Mouse (Mus musculus) stomach, postnatal 0 days (tissue): ENCODE measurements around the gene Eef2. TPM values are rescaled to one million over a fixed set of nuclear protein-coding genes. Genes with fewer than 3 reads are reported as not detected.
"Not testable (repeated sequence)": the region's sequence is repeated elsewhere in the genome, so short reads cannot be mapped to it uniquely, and the experiment has no call there.

Source experiments
- ATAC-seq: fragments of 200-750 bp; cut with Nextera tagmentation; 2 replicates; pipeline ENCODE4 v1.8.0; 2017; ENCODE audit not compliant: low FRiP score, low TSS enrichment
- DNase-seq: peaks from one replicate; pipeline ENCODE4 v3.0.0-alpha.2; 2016; ENCODE audit warnings: low spot score
- H3K27ac ChIP-seq: fragments of 300-500 bp; sonication (generic); replicated peaks from 2 replicates; pipeline ENCODE4 v1.5.1; 2014; ENCODE audit warnings: mild to moderate bottlenecking, control low read depth
- H3K27me3 ChIP-seq: fragments of 300-500 bp; sonication (generic); 2 replicates; pipeline ENCODE4 v1.6.1; 2014; ENCODE audit warnings: low read length; ENCODE audit not compliant: control insufficient read depth, insufficient read depth
- H3K36me3 ChIP-seq: fragments of 300-500 bp; sonication (generic); 2 replicates; pipeline ENCODE4 v1.6.1; 2014; ENCODE audit warnings: low read length, mixed read lengths; ENCODE audit not compliant: control insufficient read depth, insufficient read depth
- H3K4me1 ChIP-seq: fragments of 300-500 bp; sonication (generic); replicated peaks from 2 replicates; pipeline ENCODE4 v1.6.1; 2014; ENCODE audit warnings: antibody characterized with exemption; ENCODE audit not compliant: control insufficient read depth, insufficient read depth
- H3K4me2 ChIP-seq: fragments of 300-500 bp; sonication (generic); replicated peaks from 2 replicates; pipeline ENCODE4 v1.6.1; 2014; ENCODE audit warnings: low read depth, mild to moderate bottlenecking, control low read depth, moderate library complexity
- H3K4me3 ChIP-seq: fragments of 300-500 bp; sonication (generic); 2 replicates; pipeline ENCODE4 v1.5.1; 2014; ENCODE audit warnings: low read depth, low read length, control low read depth
- H3K9ac ChIP-seq: fragments of 300-500 bp; sonication (generic); 2 replicates; pipeline ENCODE4 v1.6.1; 2014; ENCODE audit warnings: mild to moderate bottlenecking, low read length, control low read depth, mixed read lengths
- H3K9me3 ChIP-seq: fragments of 300-500 bp; sonication (generic); 2 replicates; pipeline ENCODE4 v1.6.1; 2016; ENCODE audit warnings: low read length; ENCODE audit not compliant: control insufficient read depth
- CTCF ChIP-seq: IDR thresholded peaks from 2 replicates; pipeline ENCODE4 v1.5.1; 2016; ENCODE audit warnings: antibody characterized with exemption, low read depth, mild to moderate bottlenecking, moderate library complexity
- EP300 ChIP-seq: optimal IDR thresholded peaks from 2 replicates; pipeline ENCODE3; 2016; ENCODE audit warnings: antibody characterized with exemption
- WGBS: fragments of 180-500 bp; shearing (Covaris S2); extraction: QIAGEN DNeasy Blood & Tissue Kit; methylation state at CpG from one replicate; pipeline ENCODE4 v1.1.7; 2014; 5-methylcytosine and 5-hydroxymethylcytosine counted together
- polyA plus RNA-seq: library from polyadenylated mRNA; unstranded; fragments of >200 nt; fragmentation: Nextera tagmentation; extraction: Ambion mirVana; gene quantifications from 2 replicates; pipeline ENCODE4 v1.2.1, GENCODE M21; 2015

Eef2 gene
- polyA plus RNA-seq, 1 experiment from 2014 or later: 337 TPM

DNA sequence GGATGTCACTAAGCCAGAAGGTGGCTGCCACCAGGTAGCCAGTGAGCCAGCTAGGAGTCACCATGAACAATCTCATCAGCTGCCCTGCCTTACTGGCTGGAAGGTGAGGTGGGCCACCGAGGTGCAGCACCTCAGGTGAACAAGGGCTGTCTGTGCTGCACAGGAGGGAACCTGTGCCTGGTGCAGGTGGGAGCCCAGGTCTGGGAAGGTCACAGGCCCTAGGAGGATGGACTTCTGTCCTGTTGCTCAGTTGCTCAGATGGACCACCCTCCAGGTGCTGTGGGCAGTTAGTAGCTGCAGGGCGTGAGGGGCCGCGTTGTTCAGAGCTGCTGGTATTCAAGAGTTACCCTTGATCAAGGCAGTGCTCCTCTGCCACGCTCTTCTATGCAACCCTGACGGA lies 40.4 kb downstream of the Eef2 start:
- H3K36me3 ChIP-seq: no peaks in the 10 kb centered on the region
- H3K27ac ChIP-seq: no peak overlapping the region
- H3K9me3 ChIP-seq: no peaks in the 10 kb centered on the region
- no peak overlapping the region for H3K9ac ChIP-seq
- H3K4me1 ChIP-seq: no peaks in the 10 kb centered on the region
- no peak overlapping the region for H3K4me2 ChIP-seq
- DNase-seq: no peak
- H3K4me3 ChIP-seq: no peak overlapping the region
- H3K27me3 ChIP-seq: no peaks in the 10 kb centered on the region
- no peak for ATAC-seq
- 80% methylated on average over 6 of the region's 6 CpGs for WGBS
- TF ChIP-seq CTCF: no peak

GRCm38 (mm10) chr10:81217267-81217666 lies 40.8 kb downstream of the Eef2 start:
- not testable (repeated sequence) for ATAC-seq, DNase-seq, H3K4me2 ChIP-seq, H3K36me3 ChIP-seq, H3K9ac ChIP-seq, H3K4me1 ChIP-seq, H3K27ac ChIP-seq, H3K27me3 ChIP-seq, H3K9me3 ChIP-seq, H3K4me3 ChIP-seq
- 12% methylated on average over 1 of the region's 1 CpGs for WGBS
- peak; percentile 73 for TF ChIP-seq CTCF

GRCm38 (mm10) chr10:81217964-81218363 lies 41.5 kb downstream of the Eef2 start:
- ATAC-seq (peak; percentile 68; the same call in 1 of the 2 replicates), DNase-seq (peak; percentile 82)
- Histone ChIP-seq H3K9me3 (no peaks in the 10 kb centered on the region), H3K4me3 (no peak overlapping the region), H3K36me3 (no peaks in the 10 kb centered on the region), H3K4me1 (no peaks in the 10 kb centered on the region), H3K27me3 (no peaks in the 10 kb centered on the region), H3K4me2 (no peak overlapping the region), H3K27ac (no peak overlapping the region), H3K9ac (no peak overlapping the region)
- no peak for TF ChIP-seq EP300
- TF ChIP-seq CTCF: peak; percentile 87
- 27% methylated on average over 7 of the region's 7 CpGs for WGBS

GRCm38 (mm10) chr10:81221402-81222015 lies 45.1 kb downstream of the Eef2 start:
- no peaks in the 10 kb centered on the region for H3K4me1 ChIP-seq
- H3K4me3 ChIP-seq: no peak overlapping the region
- H3K27me3 ChIP-seq: no peaks in the 10 kb centered on the region
- no peak overlapping the region for H3K9ac ChIP-seq
- DNase-seq: peak; percentile 59
- no peaks in the 10 kb centered on the region for H3K9me3 ChIP-seq
- no peaks in the 10 kb centered on the region for H3K36me3 ChIP-seq
- ATAC-seq: peak; percentile 83
- TF ChIP-seq CTCF (no peak), EP300 (no peak)
- no peak overlapping the region for H3K4me2 ChIP-seq
- no peak overlapping the region for H3K27ac ChIP-seq
- WGBS: 70% methylated on average over 5 of the region's 5 CpGs

DNA sequence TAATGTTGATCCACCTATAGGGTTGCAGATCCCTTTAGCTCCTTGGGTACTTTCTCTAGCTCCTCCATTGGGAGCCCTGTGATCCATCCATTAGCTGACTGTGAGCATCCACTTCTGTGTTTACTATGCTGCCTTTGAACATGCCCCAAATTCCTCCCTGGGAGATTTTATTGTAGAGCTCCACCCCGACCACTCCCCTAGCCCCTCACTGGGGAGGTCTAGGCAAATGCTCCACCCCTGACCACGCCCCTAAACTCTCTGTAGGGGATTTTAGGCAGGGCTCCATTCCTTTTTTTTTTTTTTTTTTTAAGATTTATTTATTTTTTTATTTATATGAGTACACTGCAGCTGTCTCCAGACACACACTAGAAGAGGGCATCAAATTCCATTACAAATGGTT lies 47.3 kb downstream of the Eef2 start:
- H3K27me3 ChIP-seq, DNase-seq, H3K9ac ChIP-seq, ATAC-seq, H3K4me3 ChIP-seq, H3K36me3 ChIP-seq, H3K9me3 ChIP-seq, H3K4me1 ChIP-seq, H3K4me2 ChIP-seq, H3K27ac ChIP-seq: not testable (repeated sequence)
- 49% methylated on average over 2 of the region's 2 CpGs for WGBS

DNA sequence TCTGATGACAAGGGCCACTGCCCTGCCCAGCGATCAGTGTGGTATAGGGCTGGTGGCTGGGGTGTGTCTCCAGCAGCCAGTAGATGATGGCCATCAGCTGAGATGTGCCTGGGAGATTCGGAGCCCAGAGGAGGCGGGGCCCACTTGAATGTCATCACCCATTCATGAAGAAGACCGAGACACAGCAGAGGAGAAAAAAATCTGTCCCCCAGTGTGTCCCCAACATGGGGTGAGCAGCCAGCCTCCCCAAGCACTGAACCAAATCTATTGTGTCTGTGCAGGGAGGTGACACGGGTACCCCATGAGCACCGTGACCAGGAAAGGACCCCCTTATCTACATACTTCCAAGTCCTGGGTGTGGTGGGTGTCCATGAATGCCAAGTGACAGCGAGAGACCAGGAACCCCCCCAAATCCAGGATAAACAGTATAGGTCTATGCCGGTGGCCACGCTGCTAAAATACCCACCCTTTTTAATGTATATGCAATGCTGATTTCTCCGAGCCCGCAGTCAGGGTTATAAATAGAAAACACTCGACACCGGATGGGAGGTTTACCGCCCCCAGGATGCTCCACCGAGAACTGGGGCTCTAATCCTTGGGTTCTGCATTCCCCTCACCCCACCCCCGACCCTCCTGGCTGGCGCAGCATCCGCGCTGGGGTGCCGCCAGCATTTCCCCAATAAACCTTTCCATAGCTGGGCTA lies 53.5 kb downstream of the Eef2 start:
- ATAC-seq: no peak
- no peak for DNase-seq
- no peak for TF ChIP-seq EP300
- TF ChIP-seq CTCF: no peak
- H3K27me3 ChIP-seq: peaks cover 3% of the 10 kb centered on the region; the same call in 1 of the 2 replicates
- no peak overlapping the region for H3K9ac ChIP-seq
- H3K27ac ChIP-seq: no peak overlapping the region
- no peak overlapping the region for H3K4me2 ChIP-seq
- no peaks in the 10 kb centered on the region for H3K36me3 ChIP-seq
- no peaks in the 10 kb centered on the region for H3K4me1 ChIP-seq
- H3K4me3 ChIP-seq: 0 out of 2 replicates have a peak overlapping the region, but pooled peaks have one; percentile 2
- no peaks in the 10 kb centered on the region for H3K9me3 ChIP-seq
- 16% methylated on average over 20 of the region's 20 CpGs for WGBS
